Mouse (Mus musculus) limb, embryonic 14.5 days (tissue): ENCODE results near the gene Gpr62. TPM values are rescaled to one million over a fixed set of nuclear protein-coding genes. Genes with fewer than 3 reads are reported as not detected.

Source experiments
- ATAC-seq: fragments of 200-750 bp; cut with Nextera tagmentation; 2 replicates; pipeline ENCODE4 v1.8.0; 2017; ENCODE audit warnings: low read depth, moderate number of reproducible peaks, moderate TSS enrichment; ENCODE audit not compliant: low FRiP score
- DNase-seq: peaks from one replicate; pipeline ENCODE4 v3.0.0-alpha.2; 2015; ENCODE audit warnings: low spot score
- H3K27ac ChIP-seq: fragments of 300-500 bp; sonication (generic); replicated peaks from 2 replicates; pipeline ENCODE4 v1.5.1; 2014; ENCODE audit warnings: low read depth, mild to moderate bottlenecking, low read length, moderate library complexity, mixed read lengths
- H3K27me3 ChIP-seq: fragments of 300-500 bp; sonication (generic); 2 replicates; pipeline ENCODE4 v1.6.1; 2014; ENCODE audit warnings: low read length, mixed read lengths; ENCODE audit not compliant: control insufficient read depth, insufficient read depth
- H3K36me3 ChIP-seq: fragments of 300-500 bp; sonication (generic); 2 replicates; pipeline ENCODE4 v1.6.1; 2014; ENCODE audit warnings: mild to moderate bottlenecking, low read length, moderate library complexity, mixed read lengths; ENCODE audit not compliant: control insufficient read depth, insufficient read depth
- H3K4me1 ChIP-seq: fragments of 300-500 bp; sonication (generic); 2 replicates; pipeline ENCODE4 v1.6.1; 2014; ENCODE audit warnings: antibody characterized with exemption, low read length, mixed read lengths; ENCODE audit not compliant: control insufficient read depth, insufficient read depth
- H3K4me2 ChIP-seq: fragments of 300-500 bp; sonication (generic); replicated peaks from 2 replicates; pipeline ENCODE4 v1.6.1; 2014; ENCODE audit warnings: low read depth, mild to moderate bottlenecking, low read length, moderate library complexity; ENCODE audit not compliant: severe bottlenecking
- H3K4me3 ChIP-seq: fragments of 300-500 bp; sonication (generic); replicated peaks from 2 replicates; pipeline ENCODE4 v1.5.1; 2014; ENCODE audit warnings: low read length
- H3K9ac ChIP-seq: fragments of 300-500 bp; sonication (generic); 2 replicates; pipeline ENCODE4 v1.6.1; 2014; ENCODE audit warnings: mild to moderate bottlenecking, low read depth, low read length, moderate library complexity; ENCODE audit not compliant: severe bottlenecking
- H3K9me3 ChIP-seq: fragments of 300-500 bp; sonication (generic); 2 replicates; pipeline ENCODE4 v1.6.1; 2016; ENCODE audit warnings: low read length; ENCODE audit not compliant: control insufficient read depth
- POLR2A ChIP-seq: fragments of 200-500 bp; IDR thresholded peaks from 2 replicates; pipeline ENCODE4 v1.8.0; 2012; ENCODE audit warnings: inconsistent platforms, mild to moderate bottlenecking, moderate library complexity, borderline replicate concordance; ENCODE audit not compliant: insufficient read depth, insufficient read length; ENCODE audit errors: extremely low read depth
- WGBS: fragments of 180-500 bp; shearing (Covaris S2); extraction: QIAGEN DNeasy Blood & Tissue Kit; methylation state at CpG from one replicate; pipeline ENCODE4 v1.1.7; 2014; 5-methylcytosine and 5-hydroxymethylcytosine counted together
- polyA plus RNA-seq, 2 experiments: library from polyadenylated mRNA; depleted of rRNA in 1 of 2; stranded (reverse) in 1 of 2; unstranded in 1 of 2; fragments of >200 nt; fragmentation: Nextera tagmentation in 1 of 2; extraction: Ambion mirVana in 1 of 2; gene quantifications; 2 replicates each; pipeline versions ENCODE4 v1.2.1 to v1.2.3; 2012 to 2014

The Gpr62 gene
- polyA plus RNA-seq, 2 experiments: 0.47 to 0.58 TPM

DNA sequence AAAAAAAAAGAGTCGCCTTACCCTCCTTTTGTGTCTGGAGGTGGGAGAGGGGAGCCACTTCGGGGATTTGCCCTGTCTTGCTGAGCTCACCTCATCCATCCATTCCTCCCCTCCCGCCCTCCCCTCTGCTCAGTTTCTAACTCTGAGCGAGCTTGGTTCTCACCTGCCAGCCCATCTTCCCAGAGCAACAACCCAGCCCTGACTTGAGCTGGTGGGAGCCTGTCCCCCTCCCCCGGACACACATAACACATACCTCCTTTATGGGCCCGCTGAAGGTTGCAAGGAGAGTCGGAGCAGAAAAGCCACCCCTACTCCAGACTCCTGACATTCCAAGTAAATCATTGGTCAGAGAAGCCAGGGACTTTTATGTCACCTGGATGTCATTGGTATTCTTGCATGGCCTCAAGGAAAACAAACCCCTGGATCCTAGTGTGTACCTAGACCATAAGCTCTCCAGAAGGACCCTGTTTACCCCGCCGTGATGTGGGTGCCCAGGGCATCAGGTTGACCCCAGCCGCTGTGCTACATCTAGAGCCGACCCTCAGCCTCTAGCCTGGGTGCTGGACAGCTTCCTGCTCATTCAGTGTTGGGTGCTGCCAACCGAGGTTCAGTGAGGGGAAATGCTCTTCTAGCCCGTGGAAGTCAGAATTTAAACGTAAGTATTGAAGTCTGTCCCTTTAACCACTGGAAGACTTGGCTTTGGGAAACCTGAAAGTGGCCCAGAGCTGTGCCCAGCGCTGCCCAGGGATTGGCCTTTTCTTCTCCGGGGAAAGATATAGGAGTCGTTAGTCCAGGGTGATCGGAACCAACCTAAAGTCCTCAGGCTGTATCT lies 44.5 kb downstream of the Gpr62 start:
- no peak for TF ChIP-seq POLR2A
- WGBS: 13% methylated on average over 18 of the region's 18 CpGs
- Histone ChIP-seq H3K36me3 (no peaks in the 10 kb centered on the region), H3K9ac (no peak overlapping the region), H3K9me3 (no peaks in the 10 kb centered on the region), H3K4me2 (peak overlapping the region; percentile 33), H3K27me3 (no peaks in the 10 kb centered on the region), H3K4me1 (peaks cover 43% of the 10 kb centered on the region), H3K4me3 (no peak overlapping the region), H3K27ac (0 out of 2 replicates have a peak overlapping the region, but pooled peaks have one; percentile 20)
- DNase-seq (no peak), ATAC-seq (peak; percentile 13; the same call in 1 of the 2 replicates)

DNA sequence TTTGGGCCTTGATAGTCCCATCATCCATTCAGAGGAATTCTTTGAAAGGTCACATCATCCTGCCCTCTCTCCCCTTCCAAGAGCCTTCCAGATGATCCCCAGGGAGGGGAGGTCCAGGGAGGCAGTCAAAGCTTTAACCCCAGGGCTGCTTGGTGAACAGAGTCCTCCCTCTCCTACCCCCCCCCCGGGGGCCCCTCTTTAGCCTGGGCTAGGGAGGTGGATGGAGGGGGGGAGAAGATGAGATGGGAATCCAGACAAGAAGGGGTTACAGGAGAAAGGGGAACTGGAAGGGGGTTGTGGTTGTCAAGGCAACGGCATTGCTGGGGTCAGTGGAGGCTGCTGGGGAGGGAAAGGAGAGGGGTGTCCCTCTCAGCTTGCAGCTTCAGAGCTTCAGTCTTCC lies 45.1 kb downstream of the Gpr62 start:
- Histone ChIP-seq H3K9ac (no peak overlapping the region), H3K4me2 (0 out of 2 replicates have a peak overlapping the region, but pooled peaks have one; percentile 14), H3K4me3 (no peak overlapping the region), H3K27ac (peak overlapping the region; percentile 20; the same call in 1 of the 2 replicates), H3K27me3 (no peaks in the 10 kb centered on the region), H3K4me1 (peaks cover 43% of the 10 kb centered on the region), H3K36me3 (no peaks in the 10 kb centered on the region), H3K9me3 (no peaks in the 10 kb centered on the region)
- peak; percentile 58 for ATAC-seq
- WGBS: 3% methylated on average over 2 of the region's 2 CpGs
- DNase-seq: peak; percentile 59
- TF ChIP-seq POLR2A: no peak

DNA sequence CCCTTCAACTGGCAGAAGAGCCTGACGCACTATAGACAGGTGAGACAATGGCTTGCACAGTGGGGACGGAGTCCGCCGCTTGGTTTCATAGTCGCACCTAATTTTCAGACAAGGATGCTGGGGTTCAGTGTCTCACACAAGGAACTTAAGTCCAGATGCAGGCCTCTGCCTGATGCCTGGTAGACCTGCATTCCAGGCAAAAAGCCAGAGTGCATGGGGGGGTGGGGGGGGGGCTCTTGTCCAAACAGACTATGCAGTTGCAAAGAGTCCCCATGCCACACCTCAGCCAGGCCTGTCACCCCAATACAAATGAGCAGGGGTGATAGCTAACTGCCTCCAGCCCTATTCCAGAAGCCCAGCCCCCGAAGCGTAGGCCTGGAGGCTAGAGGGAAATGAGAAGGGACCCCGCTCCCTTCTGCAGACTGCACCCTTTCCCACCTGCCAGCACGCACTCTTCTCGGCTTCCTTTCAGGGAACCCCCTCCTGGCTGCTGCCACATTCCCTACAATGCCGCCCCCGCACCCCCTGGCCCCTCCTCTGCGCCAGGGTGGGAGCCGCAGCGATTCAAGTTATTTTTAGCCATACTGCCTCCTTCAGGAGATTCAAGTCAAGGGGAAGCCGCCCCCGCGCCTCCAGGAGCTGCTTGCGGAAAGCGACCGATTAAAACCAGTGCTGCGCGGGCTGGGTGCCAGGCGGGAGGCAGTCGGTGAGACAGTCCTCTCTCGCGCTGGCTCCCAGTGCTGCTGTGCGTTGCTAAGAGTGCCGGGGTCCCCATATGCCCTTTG lies 47.7 kb downstream of the Gpr62 start:
- peak; percentile 73 for ATAC-seq
- H3K9ac ChIP-seq: peak overlapping the region; percentile 25
- H3K4me1 ChIP-seq: peaks cover 43% of the 10 kb centered on the region
- 0 out of 2 replicates have a peak, but pooled peaks have one; percentile 46 for TF ChIP-seq POLR2A
- H3K36me3 ChIP-seq: no peaks in the 10 kb centered on the region
- DNase-seq: peak; percentile 90
- no peaks in the 10 kb centered on the region for H3K9me3 ChIP-seq
- peak overlapping the region; percentile 18 for H3K4me3 ChIP-seq
- H3K27me3 ChIP-seq: no peaks in the 10 kb centered on the region
- H3K4me2 ChIP-seq: peak overlapping the region; percentile 51
- WGBS: 14% methylated on average over 29 of the region's 29 CpGs
- H3K27ac ChIP-seq: peak overlapping the region; percentile 53

DNA sequence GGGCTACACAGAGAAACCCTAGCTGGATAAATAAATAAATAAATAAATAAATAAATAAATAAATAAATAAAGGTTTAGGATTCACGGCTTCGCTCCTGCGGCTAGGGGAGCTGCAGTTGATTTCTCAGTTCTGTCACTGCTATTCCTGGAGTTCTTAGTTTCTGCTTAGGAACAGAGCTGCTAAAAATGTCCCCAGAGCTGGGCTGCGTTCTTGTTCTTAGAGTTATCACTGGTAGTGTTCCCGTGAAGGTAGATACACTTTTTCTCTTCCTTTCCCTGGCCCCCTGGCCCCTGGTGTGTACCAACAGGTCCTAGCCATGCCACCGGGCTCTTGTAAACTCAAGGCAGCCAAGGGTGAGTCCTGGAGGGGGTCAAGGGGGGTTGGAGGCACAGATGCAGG lies 48.9 kb downstream of the Gpr62 start:
- 79% methylated on average over 6 of the region's 6 CpGs for WGBS
- Histone ChIP-seq H3K4me3 (no peak overlapping the region), H3K27ac (no peak overlapping the region), H3K4me2 (no peak overlapping the region), H3K36me3 (no peaks in the 10 kb centered on the region), H3K9me3 (no peaks in the 10 kb centered on the region), H3K9ac (no peak overlapping the region), H3K4me1 (peaks cover 43% of the 10 kb centered on the region), H3K27me3 (no peaks in the 10 kb centered on the region)
- no peak for TF ChIP-seq POLR2A
- ATAC-seq (no peak), DNase-seq (no peak)

Other genes with a start within 250 kb of the Gpr62 start
- gene Tlr9, start 243.3 kb downstream of the Gpr62 start, polyA plus RNA-seq (2012; rRNA removed): 0.96 and 0.99 TPM in 2 replicates
- 0.08 and 0.11 TPM in 2 replicates for gene Tlr9, start 243.3 kb downstream of the Gpr62 start, polyA plus RNA-seq (2014; fragmentation: Nextera tagmentation; extraction: Ambion mirVana)
- 83.3 and 97.2 TPM in 2 replicates for gene Alas1, start 217.3 kb downstream of the Gpr62 start, polyA plus RNA-seq (2012; rRNA removed)
- gene Alas1, start 217.3 kb downstream of the Gpr62 start, polyA plus RNA-seq (2014; fragmentation: Nextera tagmentation; extraction: Ambion mirVana): 89.3 and 95.4 TPM in 2 replicates
- gene Poc1a, start 184.9 kb downstream of the Gpr62 start, polyA plus RNA-seq (2012; rRNA removed): 20.1 and 25.9 TPM in 2 replicates
- 17.4 and 20.2 TPM in 2 replicates for gene Poc1a, start 184.9 kb downstream of the Gpr62 start, polyA plus RNA-seq (2014; fragmentation: Nextera tagmentation; extraction: Ambion mirVana)
- 130 and 180 TPM in 2 replicates for gene Dusp7, start 97.3 kb downstream of the Gpr62 start, polyA plus RNA-seq (2012; rRNA removed)
- 73.0 and 84.1 TPM in 2 replicates for gene Dusp7, start 97.3 kb downstream of the Gpr62 start, polyA plus RNA-seq (2014; fragmentation: Nextera tagmentation; extraction: Ambion mirVana)
- 946 and 1,047 TPM in 2 replicates for gene Rpl29, start 36.5 kb downstream of the Gpr62 start, polyA plus RNA-seq (2012; rRNA removed)
- 1,133 and 1,180 TPM in 2 replicates for gene Rpl29, start 36.5 kb downstream of the Gpr62 start, polyA plus RNA-seq (2014; fragmentation: Nextera tagmentation; extraction: Ambion mirVana)
- 34.4 and 35.1 TPM in 2 replicates for gene Acy1, start 27.6 kb downstream of the Gpr62 start, polyA plus RNA-seq (2012; rRNA removed)
- gene Acy1, start 27.6 kb downstream of the Gpr62 start, polyA plus RNA-seq (2014; fragmentation: Nextera tagmentation; extraction: Ambion mirVana): 45.6 and 45.8 TPM in 2 replicates
- gene Abhd14b, start 18.5 kb downstream of the Gpr62 start, polyA plus RNA-seq (2012; rRNA removed): 54.5 and 64.6 TPM in 2 replicates
- 41.2 and 44.6 TPM in 2 replicates for gene Abhd14b, start 18.5 kb downstream of the Gpr62 start, polyA plus RNA-seq (2014; fragmentation: Nextera tagmentation; extraction: Ambion mirVana)
- gene Abhd14a, start 18.3 kb downstream of the Gpr62 start, polyA plus RNA-seq (2012; rRNA removed): 79.9 and 87.1 TPM in 2 replicates
- gene Abhd14a, start 18.3 kb downstream of the Gpr62 start, polyA plus RNA-seq (2014; fragmentation: Nextera tagmentation; extraction: Ambion mirVana): 69.5 and 74.0 TPM in 2 replicates
- 238 and 328 TPM in 2 replicates for gene Pcbp4, start 12.6 kb downstream of the Gpr62 start, polyA plus RNA-seq (2012; rRNA removed)
- gene Pcbp4, start 12.6 kb downstream of the Gpr62 start, polyA plus RNA-seq (2014; fragmentation: Nextera tagmentation; extraction: Ambion mirVana): 88.0 and 92.7 TPM in 2 replicates
- 44.2 and 52.3 TPM in 2 replicates for gene Rrp9, start 10.0 kb upstream of the Gpr62 start, polyA plus RNA-seq (2012; rRNA removed)
- gene Rrp9, start 10.0 kb upstream of the Gpr62 start, polyA plus RNA-seq (2014; fragmentation: Nextera tagmentation; extraction: Ambion mirVana): 41.3 and 42.7 TPM in 2 replicates
- 9.0 and 9.2 TPM in 2 replicates for gene Parp3, start 11.0 kb upstream of the Gpr62 start, polyA plus RNA-seq (2012; rRNA removed)
- 3.4 and 4.3 TPM in 2 replicates for gene Parp3, start 11.0 kb upstream of the Gpr62 start, polyA plus RNA-seq (2014; fragmentation: Nextera tagmentation; extraction: Ambion mirVana)
- not detected in 2 replicates for gene Iqcf1, start 34.0 kb upstream of the Gpr62 start, polyA plus RNA-seq (2012; rRNA removed)
- gene Iqcf1, start 34.0 kb upstream of the Gpr62 start, polyA plus RNA-seq (2014; fragmentation: Nextera tagmentation; extraction: Ambion mirVana): not detected in 2 replicates
- gene Iqcf5, start 48.6 kb upstream of the Gpr62 start, polyA plus RNA-seq (2012; rRNA removed): not detected in 2 replicates
- gene Iqcf5, start 48.6 kb upstream of the Gpr62 start, polyA plus RNA-seq (2014; fragmentation: Nextera tagmentation; extraction: Ambion mirVana): not detected in 2 replicates
- not detected in 2 replicates for gene Iqcf3, start 95.7 kb upstream of the Gpr62 start, polyA plus RNA-seq (2012; rRNA removed)
- not detected in 2 replicates for gene Iqcf3, start 95.7 kb upstream of the Gpr62 start, polyA plus RNA-seq (2014; fragmentation: Nextera tagmentation; extraction: Ambion mirVana)
- not detected in 2 replicates for gene Iqcf4, start 105.1 kb upstream of the Gpr62 start, polyA plus RNA-seq (2012; rRNA removed)
- gene Iqcf4, start 105.1 kb upstream of the Gpr62 start, polyA plus RNA-seq (2014; fragmentation: Nextera tagmentation; extraction: Ambion mirVana): not detected in 2 replicates
- gene Iqcf6, start 160.6 kb upstream of the Gpr62 start, polyA plus RNA-seq (2012; rRNA removed): not detected in 2 replicates
- gene Iqcf6, start 160.6 kb upstream of the Gpr62 start, polyA plus RNA-seq (2014; fragmentation: Nextera tagmentation; extraction: Ambion mirVana): not detected in 2 replicates
- 0.06 and 0.08 TPM in 2 replicates for gene Grm2, start 190.1 kb upstream of the Gpr62 start, polyA plus RNA-seq (2012; rRNA removed)
- not detected in 2 replicates for gene Grm2, start 190.1 kb upstream of the Gpr62 start, polyA plus RNA-seq (2014; fragmentation: Nextera tagmentation; extraction: Ambion mirVana)
- 56.8 and 76.1 TPM in 2 replicates for gene Tex264, start 220.0 kb upstream of the Gpr62 start, polyA plus RNA-seq (2012; rRNA removed)
- gene Tex264, start 220.0 kb upstream of the Gpr62 start, polyA plus RNA-seq (2014; fragmentation: Nextera tagmentation; extraction: Ambion mirVana): 63.9 and 67.6 TPM in 2 replicates